Mouse (Mus musculus): ENCODE measurements around the gene Acss2. TPM values are rescaled to one million over a fixed set of nuclear protein-coding genes. Genes with fewer than 3 reads are reported as not detected.

Gene Acss2
- polyA plus RNA-seq, 2 experiments, result 13.3 to 15.0 TPM

DNA sequence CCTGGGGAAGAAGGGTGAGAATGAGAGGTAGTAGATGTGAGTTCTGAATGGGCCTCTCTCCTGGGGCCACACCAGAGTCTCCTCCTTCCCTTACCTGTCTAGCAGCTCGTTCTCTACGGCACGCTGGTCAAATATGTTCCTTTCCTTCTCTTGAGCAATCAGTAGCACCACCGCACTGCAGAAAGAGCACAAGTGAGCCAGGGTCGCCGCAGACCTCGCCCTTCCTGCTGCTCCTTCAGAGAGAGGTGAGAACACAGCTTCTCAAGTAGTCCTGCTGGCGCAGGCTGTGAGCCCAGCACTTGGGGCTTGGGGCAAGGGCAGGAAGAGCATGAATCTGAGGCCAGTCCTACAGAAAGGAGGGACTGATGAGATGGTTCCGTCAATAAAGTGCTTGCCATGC, 55.3 kb downstream of the Acss2 start:
- Histone ChIP-seq H3K27me3 (ENCODE audit: control insufficient read depth, insufficient read depth, low read length) (no peaks in the 10 kb centered on the region), H3K4me3 (replicated peaks; ENCODE audit: low read length) (no peak overlapping the region), H3K27ac (replicated peaks; ENCODE audit: low read depth, low read length) (no peak overlapping the region), H3K9me3 (ENCODE audit: control insufficient read depth, low read length) (no peaks in the 10 kb centered on the region), H3K4me1 (ENCODE audit: control insufficient read depth, insufficient read depth, low read length) (no peaks in the 10 kb centered on the region), H3K9ac (ENCODE audit: low read depth, low read length, severe bottlenecking) (no peak overlapping the region), H3K36me3 (ENCODE audit: control insufficient read depth, insufficient read depth, low read length) (0 out of 2 replicates have a peak, but pooled peaks cover 3% of the 10 kb centered on the region), H3K4me2 (replicated peaks; ENCODE audit: low read depth, low read length, severe bottlenecking) (no peak overlapping the region)
- ATAC-seq (ENCODE audit: low FRiP score, low read depth), result no peak
- TF ChIP-seq POLR2A (IDR thresholded peaks at IDR 0.05; ENCODE audit: borderline replicate concordance, extremely low read depth, insufficient read depth, insufficient read length), result no peak
- DNase-seq (ENCODE audit: low spot score), result no peak
- WGBS, result 89% methylated on average over 9 of the region's 9 CpGs

DNA sequence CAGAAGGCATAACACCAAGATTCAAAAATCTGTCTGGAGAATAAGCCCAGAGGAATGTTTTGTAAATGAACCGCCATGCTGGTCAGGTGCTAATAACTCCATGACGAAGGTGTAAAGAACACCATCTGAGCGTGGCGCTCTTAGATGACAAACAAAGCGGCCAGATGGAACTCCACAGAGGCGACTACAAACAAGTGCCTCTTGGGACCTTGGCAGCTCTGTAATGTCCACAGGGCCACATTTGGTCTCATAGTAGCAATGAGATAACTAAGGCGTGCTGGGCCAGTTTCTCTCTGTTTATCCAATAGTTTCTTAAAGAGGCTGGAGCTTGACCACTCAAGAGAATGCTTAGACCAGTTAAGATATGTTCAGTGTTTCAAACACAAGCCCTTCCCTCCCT, 56.2 kb downstream of the Acss2 start:
- Histone ChIP-seq H3K4me2 (replicated peaks; ENCODE audit: low read depth, low read length, severe bottlenecking) (no peak overlapping the region), H3K27me3 (ENCODE audit: control insufficient read depth, insufficient read depth, low read length) (no peaks in the 10 kb centered on the region), H3K4me1 (ENCODE audit: control insufficient read depth, insufficient read depth, low read length) (no peaks in the 10 kb centered on the region), H3K36me3 (ENCODE audit: control insufficient read depth, insufficient read depth, low read length) (0 out of 2 replicates have a peak, but pooled peaks cover 6% of the 10 kb centered on the region), H3K27ac (replicated peaks; ENCODE audit: low read depth, low read length) (no peak overlapping the region), H3K4me3 (replicated peaks; ENCODE audit: low read length) (no peak overlapping the region), H3K9ac (ENCODE audit: low read depth, low read length, severe bottlenecking) (no peak overlapping the region), H3K9me3 (ENCODE audit: control insufficient read depth, low read length) (no peaks in the 10 kb centered on the region)
- no peak for TF ChIP-seq POLR2A (IDR thresholded peaks at IDR 0.05; ENCODE audit: borderline replicate concordance, extremely low read depth, insufficient read depth, insufficient read length)
- DNase-seq (ENCODE audit: low spot score) (no peak), ATAC-seq (ENCODE audit: low FRiP score, low read depth) (no peak)
- WGBS, result 90% methylated on average over 7 of the region's 7 CpGs

DNA sequence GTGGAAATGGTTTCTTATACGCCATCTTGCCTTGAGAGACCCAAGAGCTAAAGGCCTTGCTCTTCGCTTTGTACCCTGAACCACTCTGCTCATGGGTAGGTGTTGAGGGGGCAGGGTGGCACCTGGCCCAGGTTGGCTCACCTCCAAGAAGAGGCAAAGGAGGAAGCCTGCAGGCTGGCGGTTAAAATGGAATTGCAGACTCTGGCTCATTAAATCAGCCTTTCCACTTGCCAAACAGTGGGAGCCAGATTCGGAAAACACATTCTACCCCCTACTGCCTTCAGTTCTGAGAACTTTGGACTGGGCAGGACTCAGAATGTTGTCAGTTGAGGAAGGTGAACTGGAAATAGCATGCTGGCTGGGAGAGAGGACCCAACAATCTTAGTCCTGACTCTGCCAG, 57.0 kb downstream of the Acss2 start:
- 60% methylated on average over 4 of the region's 4 CpGs for WGBS
- Histone ChIP-seq H3K9me3 (ENCODE audit: control insufficient read depth, low read length) (no peaks in the 10 kb centered on the region), H3K4me3 (replicated peaks; ENCODE audit: low read length) (no peak overlapping the region), H3K27me3 (ENCODE audit: control insufficient read depth, insufficient read depth, low read length) (no peaks in the 10 kb centered on the region), H3K4me1 (ENCODE audit: control insufficient read depth, insufficient read depth, low read length) (no peaks in the 10 kb centered on the region), H3K4me2 (replicated peaks; ENCODE audit: low read depth, low read length, severe bottlenecking) (no peak overlapping the region), H3K9ac (ENCODE audit: low read depth, low read length, severe bottlenecking) (no peak overlapping the region), H3K36me3 (ENCODE audit: control insufficient read depth, insufficient read depth, low read length) (0 out of 2 replicates have a peak, but pooled peaks cover 6% of the 10 kb centered on the region), H3K27ac (replicated peaks; ENCODE audit: low read depth, low read length) (no peak overlapping the region)
- no peak for DNase-seq (ENCODE audit: low spot score)
- ATAC-seq (ENCODE audit: low FRiP score, low read depth), result no peak
- TF ChIP-seq POLR2A (IDR thresholded peaks at IDR 0.05; ENCODE audit: borderline replicate concordance, extremely low read depth, insufficient read depth, insufficient read length), result no peak

DNA sequence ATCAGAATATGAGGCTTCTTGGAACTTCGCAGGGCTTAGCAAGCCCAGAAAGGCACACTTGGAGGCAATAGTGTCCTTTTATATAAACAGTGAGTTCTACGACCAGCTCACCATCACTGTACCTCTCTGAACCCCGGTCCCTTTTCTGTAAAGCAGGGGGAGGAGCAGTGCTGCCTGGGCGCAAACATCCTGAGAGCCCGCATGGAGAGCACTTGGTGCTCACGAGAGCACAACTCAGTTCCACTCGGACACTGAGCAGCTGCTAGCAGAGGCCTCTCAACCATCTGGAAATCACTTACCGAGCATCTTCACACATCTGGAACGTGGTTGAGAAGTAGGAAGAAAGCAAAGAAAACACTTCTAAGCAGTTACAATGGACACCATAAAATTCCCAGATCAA, 58.9 kb downstream of the Acss2 start:
- no peak for TF ChIP-seq POLR2A (IDR thresholded peaks at IDR 0.05; ENCODE audit: borderline replicate concordance, extremely low read depth, insufficient read depth, insufficient read length)
- 0 out of 2 replicates have a peak overlapping the region, but pooled peaks have one; percentile 7 for H3K9ac ChIP-seq (ENCODE audit: low read depth, low read length, severe bottlenecking)
- no peaks in the 10 kb centered on the region for H3K9me3 ChIP-seq (ENCODE audit: control insufficient read depth, low read length)
- no peak overlapping the region for H3K4me2 ChIP-seq (replicated peaks; ENCODE audit: low read depth, low read length, severe bottlenecking)
- WGBS, result 63% methylated on average over 9 of the region's 9 CpGs
- ATAC-seq (ENCODE audit: low FRiP score, low read depth), result no peak
- no peak overlapping the region for H3K27ac ChIP-seq (replicated peaks; ENCODE audit: low read depth, low read length)
- H3K27me3 ChIP-seq (ENCODE audit: control insufficient read depth, insufficient read depth, low read length), result no peaks in the 10 kb centered on the region
- H3K4me1 ChIP-seq (ENCODE audit: control insufficient read depth, insufficient read depth, low read length), result no peaks in the 10 kb centered on the region
- H3K36me3 ChIP-seq (ENCODE audit: control insufficient read depth, insufficient read depth, low read length), result 0 out of 2 replicates have a peak, but pooled peaks cover 6% of the 10 kb centered on the region
- no peak overlapping the region for H3K4me3 ChIP-seq (replicated peaks; ENCODE audit: low read length)
- no peak for DNase-seq (ENCODE audit: low spot score)

DNA sequence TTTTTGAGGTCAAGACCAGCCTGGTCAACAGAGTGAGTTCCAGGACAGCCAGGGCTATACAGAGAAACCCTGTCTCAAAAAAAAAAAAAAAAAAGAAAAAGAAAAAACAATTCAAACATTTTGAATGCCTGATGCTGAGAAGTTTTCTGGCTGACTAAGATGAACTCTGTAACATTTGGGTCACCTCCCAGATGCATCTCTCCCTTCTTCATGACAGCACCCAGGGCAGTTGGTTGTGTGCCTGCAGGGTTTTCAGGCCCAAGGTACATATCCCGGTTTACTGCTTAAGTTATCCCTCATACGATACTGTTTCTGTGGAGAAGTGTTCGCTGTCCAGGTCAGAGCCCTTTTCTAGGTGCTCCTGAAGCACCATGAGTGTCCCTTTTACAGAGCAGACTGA, 62.6 kb downstream of the Acss2 start:
- H3K9me3 ChIP-seq (ENCODE audit: control insufficient read depth, low read length), result no peaks in the 10 kb centered on the region
- H3K9ac ChIP-seq (ENCODE audit: low read depth, low read length, severe bottlenecking), result no peak overlapping the region
- DNase-seq (ENCODE audit: low spot score) (no peak), ATAC-seq (ENCODE audit: low FRiP score, low read depth) (no peak)
- H3K36me3 ChIP-seq (ENCODE audit: control insufficient read depth, insufficient read depth, low read length), result peaks cover 6% of the 10 kb centered on the region; the same call in 1 of the 2 replicates
- TF ChIP-seq POLR2A (IDR thresholded peaks at IDR 0.05; ENCODE audit: borderline replicate concordance, extremely low read depth, insufficient read depth, insufficient read length), result no peak
- no peaks in the 10 kb centered on the region for H3K27me3 ChIP-seq (ENCODE audit: control insufficient read depth, insufficient read depth, low read length)
- 86% methylated on average over 3 of the region's 3 CpGs for WGBS
- no peaks in the 10 kb centered on the region for H3K4me1 ChIP-seq (ENCODE audit: control insufficient read depth, insufficient read depth, low read length)
- H3K4me3 ChIP-seq (replicated peaks; ENCODE audit: low read length), result no peak overlapping the region
- H3K27ac ChIP-seq (replicated peaks; ENCODE audit: low read depth, low read length), result no peak overlapping the region
- no peak overlapping the region for H3K4me2 ChIP-seq (replicated peaks; ENCODE audit: low read depth, low read length, severe bottlenecking)
